Mouse (Mus musculus) brown adipose tissue, adult 24 weeks (tissue): ENCODE measurements around the gene Ncmap. TPM values are rescaled to one million over a fixed set of nuclear protein-coding genes. Genes with fewer than 3 reads are reported as not detected.

ENCODE experiments used
- H3K27ac ChIP-seq: fragments of 200-500 bp; replicated peaks from 2 replicates; pipeline ENCODE4 v1.5.1; 2012; ENCODE audit warnings: low read depth, mild to moderate bottlenecking, low read length
- H3K4me1 ChIP-seq: fragments of 200-500 bp; 2 replicates; pipeline ENCODE4 v1.6.1; 2012; ENCODE audit warnings: low read length, mixed read lengths; ENCODE audit not compliant: control insufficient read depth, insufficient read depth, insufficient read length
- H3K4me3 ChIP-seq: fragments of 200-500 bp; 2 replicates; pipeline ENCODE4 v1.5.1; 2012; ENCODE audit warnings: low read depth, mild to moderate bottlenecking, low read length, moderate library complexity; ENCODE audit not compliant: insufficient read depth
- polyA plus RNA-seq: library from polyadenylated mRNA; stranded (reverse); fragments of >200 nt; gene quantifications from 2 replicates; pipeline ENCODE4 v1.2.4, GENCODE M21; 2012; ENCODE audit not compliant: missing spikeins, insufficient read depth, insufficient read length

Gene Ncmap
- polyA plus RNA-seq, 1 experiment: 0.71 TPM

DNA sequence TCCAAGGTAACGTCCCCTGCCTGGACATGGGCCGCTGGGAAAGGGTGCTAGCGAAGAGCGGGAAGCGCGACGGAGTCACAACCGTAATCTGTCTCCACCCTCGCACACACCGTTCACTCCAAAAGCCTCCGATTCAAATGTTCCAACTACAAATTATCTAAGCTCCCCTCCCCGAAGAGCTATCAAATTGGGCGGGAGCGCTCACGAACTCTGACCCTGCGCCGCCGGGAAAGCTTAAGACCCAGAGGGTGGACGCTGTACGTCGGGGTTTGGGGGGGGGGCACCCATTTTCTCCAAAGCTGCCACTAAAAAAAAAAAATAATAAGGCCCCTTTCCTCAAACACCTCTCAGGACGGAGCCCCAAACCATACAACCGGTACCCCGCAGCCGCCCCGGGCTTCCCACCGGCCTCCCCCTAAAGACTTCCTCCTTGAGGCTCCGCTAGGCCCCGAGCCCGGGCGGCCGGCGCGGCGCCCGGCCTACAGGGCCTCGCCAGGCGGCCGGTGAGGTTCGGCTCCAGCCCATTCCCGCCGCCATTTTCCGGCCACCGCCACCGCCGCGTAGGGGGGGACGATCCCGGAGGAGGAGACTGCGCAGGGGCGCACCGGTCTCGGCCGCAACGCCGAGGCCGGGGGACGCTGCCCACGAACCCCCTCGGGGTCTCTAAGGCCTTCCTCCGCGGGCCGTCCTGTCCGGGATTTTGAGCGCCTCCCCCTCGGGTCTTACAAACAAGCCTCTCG lies 45.5 kb downstream of the Ncmap start:
- H3K27ac ChIP-seq: peak overlapping the region; percentile 78
- peaks cover 9% of the 10 kb centered on the region for H3K4me1 ChIP-seq
- peak overlapping the region; percentile 91 for H3K4me3 ChIP-seq

DNA sequence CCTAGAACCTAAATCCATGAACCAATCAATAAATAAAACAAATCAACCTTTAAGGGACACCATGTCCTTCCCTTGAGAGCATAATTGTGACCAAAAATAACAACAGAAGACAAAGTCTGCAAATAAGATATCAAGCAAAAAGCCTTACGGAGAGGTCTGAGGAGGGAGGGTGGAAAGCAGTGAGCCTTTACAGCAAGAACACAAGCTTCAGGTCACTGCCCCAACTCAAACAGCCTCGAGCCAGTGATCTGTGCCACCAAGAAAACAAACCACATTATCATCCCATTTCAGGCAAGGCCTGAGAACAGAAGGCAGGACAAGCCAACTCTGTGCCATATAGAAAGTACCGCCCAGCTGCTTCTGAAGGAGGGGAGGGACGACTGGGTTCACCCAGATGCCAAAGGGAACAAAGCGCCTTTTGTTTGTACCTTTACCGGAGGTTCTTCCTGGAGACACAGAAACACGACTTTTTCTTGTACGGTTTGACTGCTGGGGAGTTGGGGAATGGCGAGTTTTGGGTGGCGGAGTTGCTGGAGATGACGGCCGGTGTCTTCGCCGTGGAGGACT lies 60.6 kb downstream of the Ncmap start:
- Histone ChIP-seq H3K4me3 (no peak overlapping the region), H3K4me1 (no peaks in the 10 kb centered on the region), H3K27ac (no peak overlapping the region)

DNA sequence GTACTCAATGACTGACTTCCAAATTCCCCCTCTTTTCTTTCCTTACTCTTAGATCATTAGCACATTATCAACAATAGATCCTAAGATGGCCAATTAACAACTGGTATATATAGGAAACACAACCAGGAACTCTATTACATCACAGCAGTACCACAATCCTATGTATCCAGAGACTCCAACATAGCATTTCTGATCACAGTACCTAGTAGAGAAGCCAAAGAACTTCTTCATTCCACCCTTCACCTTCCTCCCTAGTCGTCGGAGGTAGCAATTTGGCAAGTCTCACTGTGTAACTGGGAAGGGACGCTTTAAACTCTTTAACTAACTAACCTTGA lies 62.0 kb downstream of the Ncmap start:
- H3K4me3 ChIP-seq: no peak overlapping the region
- H3K4me1 ChIP-seq: no peaks in the 10 kb centered on the region
- H3K27ac ChIP-seq: no peak overlapping the region

DNA sequence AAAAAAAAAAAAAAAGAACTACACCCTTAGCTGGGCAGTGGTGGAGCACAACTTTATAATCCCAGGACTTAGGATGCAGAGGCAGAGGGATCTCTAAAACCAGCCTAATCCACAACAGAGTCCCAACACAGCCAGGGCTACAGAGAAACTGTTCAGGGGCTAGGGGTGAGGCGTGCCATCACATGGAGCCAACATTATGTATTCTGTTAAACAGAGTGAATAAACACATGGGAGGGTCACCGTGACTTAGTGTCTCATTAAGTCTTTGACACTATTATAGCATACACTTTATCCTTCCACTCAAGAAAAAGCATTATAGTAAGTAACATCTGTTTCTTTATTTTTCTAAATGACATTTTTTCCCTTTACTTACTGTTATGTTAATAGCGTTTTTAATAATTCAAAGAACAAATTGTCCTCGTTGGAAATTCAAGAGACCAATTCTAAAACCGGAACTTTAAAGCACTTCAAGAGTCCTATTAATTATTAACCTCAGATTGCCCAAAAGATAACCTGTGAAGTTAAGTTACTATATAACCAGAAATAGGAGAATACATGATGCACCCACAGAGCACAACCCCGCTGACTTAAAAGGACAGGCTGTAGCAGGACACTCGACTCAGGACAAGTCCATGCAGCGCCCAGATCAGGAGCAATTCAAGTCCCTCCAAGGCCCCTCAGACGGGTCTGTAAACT lies 62.6 kb downstream of the Ncmap start:
- Histone ChIP-seq H3K4me3 (no peak overlapping the region), H3K4me1 (no peaks in the 10 kb centered on the region), H3K27ac (no peak overlapping the region)

DNA sequence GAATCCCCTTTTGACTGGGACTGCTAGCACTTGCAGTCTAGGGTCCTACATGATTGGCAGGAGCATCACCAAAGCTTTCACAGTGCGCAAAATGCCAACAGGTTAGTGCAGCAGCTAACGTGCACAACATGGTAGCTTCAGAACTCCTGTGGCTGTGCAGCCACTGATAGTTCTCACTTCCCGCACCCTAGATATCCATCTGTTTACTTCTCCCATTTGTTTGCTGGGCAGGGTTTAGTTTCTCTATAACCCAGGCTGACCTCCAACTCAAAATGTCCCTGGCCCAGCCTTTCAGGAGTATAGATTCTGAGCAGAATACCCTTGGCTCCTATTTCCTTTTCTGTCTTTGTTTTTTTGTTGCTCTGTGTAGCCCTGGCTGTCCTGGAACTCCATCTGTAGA lies 71.6 kb downstream of the Ncmap start:
- no peak overlapping the region for H3K27ac ChIP-seq
- H3K4me1 ChIP-seq: no peaks in the 10 kb centered on the region
- no peak overlapping the region for H3K4me3 ChIP-seq

DNA sequence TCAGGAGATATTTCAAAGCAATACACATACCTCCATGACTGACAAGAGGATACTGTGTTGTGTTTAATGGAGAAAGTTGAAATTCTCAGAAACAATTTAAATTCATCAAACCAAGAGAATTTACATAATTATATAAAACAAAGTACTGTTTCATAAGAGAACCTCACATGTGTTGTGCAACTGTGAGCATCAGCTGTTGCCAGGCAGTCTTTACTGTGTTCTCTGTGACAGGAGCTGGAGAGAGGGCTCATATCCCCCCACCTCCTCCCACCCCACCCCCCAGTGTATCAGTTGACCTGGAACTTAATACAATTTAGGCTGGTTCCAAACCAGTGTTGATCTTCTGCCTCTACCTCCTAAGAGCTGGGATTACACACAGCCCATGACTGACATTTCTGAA lies 72.0 kb downstream of the Ncmap start:
- no peak overlapping the region for H3K4me3 ChIP-seq
- H3K27ac ChIP-seq: no peak overlapping the region
- H3K4me1 ChIP-seq: no peaks in the 10 kb centered on the region

DNA sequence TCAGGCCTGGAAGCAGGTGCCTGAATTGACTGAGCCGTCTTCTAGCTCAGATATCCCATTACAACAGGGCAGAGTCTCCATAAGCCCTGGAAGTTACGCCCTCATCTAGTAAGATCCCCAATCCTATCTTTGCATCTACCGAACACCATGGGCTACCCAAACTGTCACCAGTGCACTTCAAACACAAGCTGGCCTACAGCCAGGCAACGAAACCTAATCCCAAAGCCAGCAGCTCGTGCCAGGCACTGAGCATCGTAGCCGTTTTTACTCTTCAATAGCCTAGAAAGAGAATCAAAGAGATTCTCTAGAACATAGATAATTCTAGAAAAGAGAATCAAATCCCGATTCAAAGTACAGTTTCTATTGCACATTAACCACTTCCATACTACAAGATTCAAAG lies 75.0 kb downstream of the Ncmap start:
- no peak overlapping the region for H3K27ac ChIP-seq
- H3K4me1 ChIP-seq: no peaks in the 10 kb centered on the region
- H3K4me3 ChIP-seq: no peak overlapping the region

Other genes with a start within 250 kb of the Ncmap start
- 112 and 125 TPM in 2 replicates for gene Clic4, start 125.4 kb downstream of the Ncmap start, polyA plus RNA-seq
- 32.7 and 42.7 TPM in 2 replicates for gene Srrm1, start 44.9 kb downstream of the Ncmap start, polyA plus RNA-seq
- gene Rcan3, start 35.6 kb upstream of the Ncmap start, polyA plus RNA-seq: 5.9 and 10.8 TPM in 2 replicates
- gene Stpg1, start 96.6 kb upstream of the Ncmap start, polyA plus RNA-seq: 0.52 TPM in 1 of 2 replicates, not detected in the other
- 6.5 and 8.5 TPM in 2 replicates for gene Nipal3, start 96.8 kb upstream of the Ncmap start, polyA plus RNA-seq
- not detected in 2 replicates for gene Grhl3, start 175.4 kb upstream of the Ncmap start, polyA plus RNA-seq